Comparison of ENCODE assay signal across 8 mouse cellular contexts in genomic region chr3:138197973-138198721, GRCm38 (mm10). TPM values are rescaled to one million over a fixed set of nuclear protein-coding genes. Genes with fewer than 3 reads are reported as not detected.
DNase-seq lines count a peak whose midpoint lies in the region; ATAC-seq and TF ChIP-seq lines count a peak whose summit lies in the region.

No protein-coding gene starts in this region.

- H3K9ac ChIP-seq in forebrain, embryonic 15.5 days (replicated peaks) = peak overlapping the region; percentile 48
- no peak overlapping the region for H3K9ac ChIP-seq in liver, postnatal 0 days (replicated peaks)
- peak overlapping the region; percentile 57; the same call in 1 of the 2 replicates for H3K9ac ChIP-seq in neural tube, embryonic 14.5 days (replicated peaks; ENCODE audit: low read depth, low read length)

- no peak overlapping the region for H3K27ac ChIP-seq in forebrain, embryonic 15.5 days (replicated peaks)
- H3K27ac ChIP-seq in liver, postnatal 0 days (ENCODE audit: low read depth) = no peak overlapping the region
- no peak overlapping the region for H3K27ac ChIP-seq in neural tube, embryonic 14.5 days (ENCODE audit: low read depth, low read length)
- H3K27ac ChIP-seq in testis, adult 2 months (ENCODE audit: control insufficient read depth, insufficient read depth, low read depth, low read length) = no peak overlapping the region

- H3K9me3 ChIP-seq in forebrain, embryonic 15.5 days = no peaks in the 10 kb centered on the region
- no peaks in the 10 kb centered on the region for H3K9me3 ChIP-seq in liver, postnatal 0 days (ENCODE audit: low read length)
- no peaks in the 10 kb centered on the region for H3K9me3 ChIP-seq in neural tube, embryonic 14.5 days (ENCODE audit: control insufficient read depth, low read length)

- H3K4me3 ChIP-seq in forebrain, embryonic 15.5 days = peak overlapping the region; percentile 28
- no peak overlapping the region for H3K4me3 ChIP-seq in liver, postnatal 0 days (ENCODE audit: low read depth, low read length)
- peak overlapping the region; percentile 25; the same call in 1 of the 2 replicates for H3K4me3 ChIP-seq in neural tube, embryonic 14.5 days (ENCODE audit: low read depth, low read length)
- peak overlapping the region; percentile 69 for H3K4me3 ChIP-seq in testis, adult 2 months (ENCODE audit: control insufficient read depth, low read depth, low read length)

- no peaks in the 10 kb centered on the region for H3K36me3 ChIP-seq in forebrain, embryonic 15.5 days
- H3K36me3 ChIP-seq in liver, postnatal 0 days (replicated peaks; ENCODE audit: insufficient read depth, low read length) = no peaks in the 10 kb centered on the region
- no peaks in the 10 kb centered on the region for H3K36me3 ChIP-seq in neural tube, embryonic 14.5 days (ENCODE audit: control insufficient read depth, insufficient read depth, low read length)
- no peaks in the 10 kb centered on the region for H3K36me3 ChIP-seq in testis, adult 2 months (ENCODE audit: control insufficient read depth, insufficient read depth, low read length)

- H3K27me3 ChIP-seq in forebrain, embryonic 15.5 days = no peaks in the 10 kb centered on the region
- H3K27me3 ChIP-seq in liver, postnatal 0 days (ENCODE audit: insufficient read depth, low read length) = no peaks in the 10 kb centered on the region
- no peaks in the 10 kb centered on the region for H3K27me3 ChIP-seq in neural tube, embryonic 14.5 days (ENCODE audit: control insufficient read depth, insufficient read depth, low read length)
- H3K27me3 ChIP-seq in testis, adult 2 months (ENCODE audit: control insufficient read depth, insufficient read depth, low read length) = no peaks in the 10 kb centered on the region

- H3K4me1 ChIP-seq in forebrain, embryonic 15.5 days = no peaks in the 10 kb centered on the region
- H3K4me1 ChIP-seq in liver, postnatal 0 days (ENCODE audit: insufficient read depth) = no peaks in the 10 kb centered on the region
- no peaks in the 10 kb centered on the region for H3K4me1 ChIP-seq in neural tube, embryonic 14.5 days (ENCODE audit: control insufficient read depth, insufficient read depth, low read length)
- H3K4me1 ChIP-seq in testis, adult 2 months (ENCODE audit: control insufficient read depth, insufficient read depth, low read length) = peaks cover 9% of the 10 kb centered on the region

- 26% methylated on average over 20 of the region's 20 CpGs for WGBS in forebrain, embryonic 15.5 days
- 28% methylated on average over 20 of the region's 20 CpGs for WGBS in liver, postnatal 0 days (ENCODE audit: insufficient replicate concordance)
- 26% methylated on average over 20 of the region's 20 CpGs for WGBS in neural tube, embryonic 14.5 days

- peak; percentile 98 for ATAC-seq in forebrain, embryonic 15.5 days (replicated peaks)
- peak; percentile 70 for ATAC-seq in liver, postnatal 0 days
- peak; percentile 97 for ATAC-seq in neural tube, embryonic 14.5 days (ENCODE audit: low read depth)

- no peak for TF ChIP-seq EP300 in liver, postnatal 0 days (IDR thresholded peaks at IDR 0.05; ENCODE audit: low read depth)

- peak overlapping the region; percentile 45 for H3K4me2 ChIP-seq in forebrain, embryonic 15.5 days (replicated peaks)
- peak overlapping the region; percentile 43; the same call in 1 of the 2 replicates for H3K4me2 ChIP-seq in liver, postnatal 0 days (ENCODE audit: low read depth, low read length)
- H3K4me2 ChIP-seq in neural tube, embryonic 14.5 days (ENCODE audit: low read depth, low read length) = peak overlapping the region; percentile 51

- intact Hi-C loops in heart, postnatal 25 days (cut with DNase I) = loop anchor here (1.0 to 2.0 kb wide), 2 partner anchors 209 to 234 kb away; no protein-coding TSS in a partner anchor

- TF ChIP-seq POLR2A in testis, adult 2 months (IDR thresholded peaks at IDR 0.05; ENCODE audit: control insufficient read depth, low read depth, low read length) = no peak

- TF ChIP-seq CTCF in liver, postnatal 0 days (IDR thresholded peaks at IDR 0.05; ENCODE audit: low read depth) = peak; percentile 92
- peak; percentile 69 for TF ChIP-seq CTCF in testis, adult 2 months (IDR thresholded peaks at IDR 0.05; ENCODE audit: control insufficient read depth, insufficient read depth, insufficient replicate concordance, low read depth, low read length)

- DNase-seq in ES-CJ7 (ENCODE audit: low read depth, low spot score) = peak; percentile 88
- peak; percentile 75 for DNase-seq in cerebellum, adult 11 months
- DNase-seq in heart, postnatal 25 days (ENCODE audit: low spot score) = peak; percentile 38
- DNase-seq in layer of hippocampus, adult 11-12 months (ENCODE audit: low spot score) = peak; percentile 91
- DNase-seq in liver, postnatal 0 days = peak; percentile 88

RNA-seq across cellular contexts. Expression of gene 4930579F01Rik, which starts 4.5 kb away (rescaled TPM):
- not detected in 2 replicates for polyA plus RNA-seq in forebrain, embryonic 15.5 days (2015; fragmentation: Nextera tagmentation; extraction: Ambion mirVana)
- not detected for total RNA-seq in heart, postnatal 25 days (2021)
- polyA plus RNA-seq in liver, postnatal 0 days (2015; fragmentation: Nextera tagmentation; extraction: Ambion mirVana) = not detected in 2 replicates
- polyA plus RNA-seq in neural tube, embryonic 14.5 days (2014; fragmentation: Nextera tagmentation; extraction: Ambion mirVana) = not detected in 2 replicates
- polyA plus RNA-seq in testis, adult 2 months (2012; rRNA removed) = 93.6 and 96.6 TPM in 2 replicates

RNA-seq across cellular contexts. Expression of gene Adh7, which starts 19.4 kb away (rescaled TPM):
- polyA plus RNA-seq in forebrain, embryonic 15.5 days (2015; fragmentation: Nextera tagmentation; extraction: Ambion mirVana) = 0.15 and 1.1 TPM in 2 replicates
- total RNA-seq in heart, postnatal 25 days (2021) = under 1 TPM; 0.08 to 0.14 TPM
- 6.2 and 6.7 TPM in 2 replicates for polyA plus RNA-seq in liver, postnatal 0 days (2015; fragmentation: Nextera tagmentation; extraction: Ambion mirVana)
- 0.54 and 0.77 TPM in 2 replicates for polyA plus RNA-seq in neural tube, embryonic 14.5 days (2014; fragmentation: Nextera tagmentation; extraction: Ambion mirVana)
- polyA plus RNA-seq in testis, adult 2 months (2012; rRNA removed) = 4.7 and 4.8 TPM in 2 replicates

RNA-seq across cellular contexts. Expression of gene Mttp, which starts 53.4 kb away (rescaled TPM):
- 8.6 and 8.7 TPM in 2 replicates for polyA plus RNA-seq in forebrain, embryonic 15.5 days (2015; fragmentation: Nextera tagmentation; extraction: Ambion mirVana)
- 1 to 10 TPM; 4.8 to 5.9 TPM for total RNA-seq in heart, postnatal 25 days (2021)
- polyA plus RNA-seq in liver, postnatal 0 days (2015; fragmentation: Nextera tagmentation; extraction: Ambion mirVana) = 83.2 and 86.4 TPM in 2 replicates
- 8.6 and 9.0 TPM in 2 replicates for polyA plus RNA-seq in neural tube, embryonic 14.5 days (2014; fragmentation: Nextera tagmentation; extraction: Ambion mirVana)
- 8.2 and 10.9 TPM in 2 replicates for polyA plus RNA-seq in testis, adult 2 months (2012; rRNA removed)

RNA-seq across cellular contexts. Expression of gene Trmt10a, which starts 54.9 kb away (rescaled TPM):
- 7.0 and 7.5 TPM in 2 replicates for polyA plus RNA-seq in forebrain, embryonic 15.5 days (2015; fragmentation: Nextera tagmentation; extraction: Ambion mirVana)
- 1 to 10 TPM; 2.3 to 2.5 TPM for total RNA-seq in heart, postnatal 25 days (2021)
- polyA plus RNA-seq in liver, postnatal 0 days (2015; fragmentation: Nextera tagmentation; extraction: Ambion mirVana) = 3.0 and 4.1 TPM in 2 replicates
- polyA plus RNA-seq in neural tube, embryonic 14.5 days (2014; fragmentation: Nextera tagmentation; extraction: Ambion mirVana) = 8.2 and 12.1 TPM in 2 replicates
- 36.2 and 37.1 TPM in 2 replicates for polyA plus RNA-seq in testis, adult 2 months (2012; rRNA removed)

Comparison
In these comparisons a context has a peak if more than half of its experiments do, and no peak if none do; other contexts are left out.
1. DNase-seq: peak in every context shown above with its lines; median percentile 91 in layer of hippocampus, adult 11-12 months; 88 in ES-CJ7; 88 in liver, postnatal 0 days; 75 in cerebellum, adult 11 months; 38 in heart, postnatal 25 days.
2. RNA of gene 4930579F01Rik, which starts 4.5 kb away (polyA plus RNA-seq): 93.6 to 96.6 TPM in testis, adult 2 months; not detected in neural tube, embryonic 14.5 days, not detected in forebrain, embryonic 15.5 days and not detected in liver, postnatal 0 days; every median in the first group is over 10 times any median in the second.
3. Peak in every context shown above with its lines, with median percentiles within 50 percentile points of each other: ATAC-seq and H3K4me2 ChIP-seq.